Mouse (Mus musculus): ENCODE data around the gene Lsamp.
"Not testable (repeated sequence)": the region's sequence is repeated elsewhere in the genome, so short reads cannot be mapped to it uniquely, and the experiment has no call there.

The Lsamp gene

DNA sequence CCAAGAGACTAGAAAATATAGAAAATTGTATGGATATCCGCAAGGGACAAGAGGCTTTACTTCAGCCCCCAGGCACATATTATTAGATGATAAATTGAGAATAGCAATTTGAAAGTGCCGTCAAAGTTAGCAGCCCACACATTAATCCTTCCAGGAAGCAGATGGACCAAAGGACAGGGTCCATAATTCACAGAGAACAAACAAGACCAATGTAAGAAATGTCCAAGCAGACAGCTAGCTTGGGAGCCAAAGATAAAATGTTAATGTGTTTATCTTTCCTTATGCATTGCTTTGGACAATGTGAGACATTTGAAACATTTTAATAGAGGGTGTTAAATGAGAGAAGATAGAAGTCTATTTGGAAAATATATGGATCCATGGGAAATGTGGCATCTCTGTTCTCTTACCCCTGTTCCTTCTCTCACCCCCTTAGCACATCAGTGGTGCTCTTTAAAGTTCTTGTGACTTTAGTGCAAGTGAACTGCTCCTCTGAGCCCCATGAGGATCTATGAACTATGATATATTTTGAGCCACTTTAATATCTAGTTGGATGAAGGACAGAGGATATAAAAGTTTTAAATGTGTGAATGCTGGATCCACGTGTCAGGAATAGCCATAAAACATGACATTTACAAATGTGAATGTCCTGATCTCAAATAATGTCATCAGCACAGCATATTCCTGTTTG is 1952.9 kb downstream of the Lsamp start:
- DNase-seq (ENCODE audit: low spot score), result no peak

DNA sequence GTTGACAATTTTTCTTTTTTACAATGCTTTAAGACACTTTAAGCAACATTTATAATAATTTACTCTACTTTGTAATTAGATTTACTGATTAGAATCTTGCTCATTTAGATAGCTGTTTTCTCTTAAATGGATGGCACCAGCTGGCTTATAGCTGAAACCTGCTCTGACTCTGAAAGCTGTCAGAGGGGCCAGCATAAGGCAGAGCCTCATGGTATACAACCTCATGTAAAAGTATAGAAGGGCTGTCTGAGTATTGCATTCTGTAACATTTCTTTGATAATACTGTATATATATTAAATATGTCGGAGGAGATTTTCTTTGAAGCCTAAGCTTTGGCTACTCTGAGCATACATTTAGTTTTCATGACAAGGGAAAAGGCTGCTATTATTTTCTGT is 1953.4 kb downstream of the Lsamp start:
- DNase-seq (ENCODE audit: low spot score), result no peak

DNA sequence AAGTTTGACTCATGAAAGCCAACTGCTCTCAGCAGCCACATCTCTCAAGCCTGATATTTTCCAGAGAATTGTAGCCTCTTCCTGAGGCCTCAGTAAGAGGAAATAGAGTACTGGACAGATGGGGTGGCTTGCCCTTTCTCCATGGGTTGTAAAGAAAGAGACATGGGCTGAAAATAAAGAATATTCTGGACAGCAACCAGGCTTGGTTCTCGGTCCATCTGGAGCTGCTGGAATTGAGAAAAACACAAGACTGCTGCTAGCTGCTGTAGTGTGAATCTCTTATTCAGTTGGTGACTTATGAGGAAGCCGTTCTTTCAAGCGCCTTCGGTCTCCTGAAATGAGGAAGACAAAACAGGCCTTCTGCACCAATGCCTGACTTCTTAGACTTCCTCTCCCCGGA is 1954.1 kb downstream of the Lsamp start:
- DNase-seq (ENCODE audit: low spot score), result no peak

GRCm38 (mm10) chr16:41941591-41942315 is 1957.6 kb downstream of the Lsamp start:
- no peak for DNase-seq (ENCODE audit: low spot score)

DNA sequence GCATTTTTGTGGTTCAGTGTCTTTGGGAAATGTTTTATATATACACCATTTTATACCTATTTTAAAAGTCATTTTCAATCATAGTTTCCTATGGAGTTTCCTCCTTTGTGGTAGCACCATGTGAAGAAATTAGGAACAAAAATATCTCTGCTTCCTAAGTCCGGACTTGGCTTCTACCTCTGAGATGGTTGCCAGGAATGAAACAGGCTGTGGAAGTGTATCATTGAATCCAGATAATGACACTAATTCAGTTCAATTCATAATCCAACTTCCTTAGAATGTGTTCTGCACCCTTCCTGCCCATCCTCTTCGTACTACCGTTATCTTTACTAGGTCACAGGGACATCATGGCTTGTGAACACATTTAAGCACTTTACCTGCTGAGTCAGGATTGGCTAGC is 1973.7 kb downstream of the Lsamp start:
- no peak for DNase-seq (ENCODE audit: low spot score)

- no peak for DNase-seq (ENCODE audit: low spot score)
Measured at GRCm38 (mm10) chr16:41965636-41966035, 1981.5 kb downstream of the Lsamp start.

DNA sequence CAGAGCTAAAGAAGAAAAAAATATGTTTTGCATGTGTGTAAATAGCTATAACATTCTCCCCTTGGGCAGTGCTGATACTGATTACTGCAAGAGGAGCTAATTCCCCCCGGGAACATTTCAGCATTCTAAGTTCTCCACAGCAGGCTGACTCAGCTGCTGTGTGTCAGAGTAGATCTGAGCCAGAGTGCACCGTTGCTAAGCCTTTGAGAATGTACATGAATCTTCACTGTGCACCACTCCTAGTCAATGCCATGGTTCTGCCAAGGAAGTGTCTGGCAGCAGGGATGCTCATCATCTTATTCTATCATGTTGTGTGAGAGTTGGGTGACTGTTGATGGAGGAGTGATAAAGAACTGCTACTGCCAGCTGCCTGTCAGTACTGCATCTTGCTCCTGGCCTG is 1985.1 kb downstream of the Lsamp start:
- no peak for DNase-seq (ENCODE audit: low spot score)

- no peak for DNase-seq (ENCODE audit: low spot score)
Measured at GRCm38 (mm10) chr16:41974866-41975719, 1990.9 kb downstream of the Lsamp start.

GRCm38 (mm10) chr16:41976897-41977296 is 1992.7 kb downstream of the Lsamp start:
- no peak for DNase-seq (ENCODE audit: low spot score)

DNA sequence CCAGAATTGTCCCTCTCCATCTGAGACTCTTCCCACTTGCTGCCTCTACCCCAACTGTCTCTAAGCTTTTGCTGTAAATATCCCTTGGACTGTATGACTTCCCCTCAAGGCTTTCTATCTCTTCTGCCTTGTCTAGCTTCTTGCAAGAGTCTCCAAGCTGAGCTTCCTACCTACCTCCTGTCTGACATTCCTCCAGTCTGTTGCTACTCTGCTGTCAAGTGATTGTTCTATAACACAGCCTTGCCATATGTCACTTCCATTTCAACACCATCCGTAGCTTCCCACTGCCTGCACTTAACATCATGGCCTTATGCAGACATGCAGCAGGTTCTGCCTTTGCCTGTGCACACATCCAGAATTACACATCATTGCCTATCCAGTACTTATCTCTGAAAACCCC is 2012.8 kb downstream of the Lsamp start:
- no peak for DNase-seq (ENCODE audit: low spot score)

DNA sequence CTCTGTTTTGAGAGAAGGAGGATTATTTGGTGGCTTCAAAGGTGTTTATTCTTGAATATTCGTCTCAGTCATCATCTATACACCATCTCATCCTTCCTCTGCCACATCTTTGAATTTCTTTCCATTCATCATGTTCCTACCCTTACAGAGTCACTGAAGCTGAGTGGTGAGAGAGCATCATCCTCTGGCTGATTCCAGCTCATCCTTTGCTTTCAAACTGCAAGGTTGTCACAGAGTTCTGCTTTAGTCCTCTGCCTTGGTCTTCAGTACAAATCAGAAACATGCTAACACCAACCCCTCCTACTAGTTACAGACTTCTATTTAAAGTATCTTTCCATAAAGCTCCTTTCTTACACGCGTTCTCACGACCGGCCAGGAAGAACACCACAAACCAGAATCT is 2018.8 kb downstream of the Lsamp start:
- no peak for DNase-seq (ENCODE audit: low spot score)

GRCm38 (mm10) chr16:42003506-42003905 is 2019.3 kb downstream of the Lsamp start:
- not testable (repeated sequence) for DNase-seq (ENCODE audit: low spot score)

- DNase-seq (ENCODE audit: low spot score), result no peak
Measured at GRCm38 (mm10) chr16:42004166-42004565, 2020.0 kb downstream of the Lsamp start.

DNA sequence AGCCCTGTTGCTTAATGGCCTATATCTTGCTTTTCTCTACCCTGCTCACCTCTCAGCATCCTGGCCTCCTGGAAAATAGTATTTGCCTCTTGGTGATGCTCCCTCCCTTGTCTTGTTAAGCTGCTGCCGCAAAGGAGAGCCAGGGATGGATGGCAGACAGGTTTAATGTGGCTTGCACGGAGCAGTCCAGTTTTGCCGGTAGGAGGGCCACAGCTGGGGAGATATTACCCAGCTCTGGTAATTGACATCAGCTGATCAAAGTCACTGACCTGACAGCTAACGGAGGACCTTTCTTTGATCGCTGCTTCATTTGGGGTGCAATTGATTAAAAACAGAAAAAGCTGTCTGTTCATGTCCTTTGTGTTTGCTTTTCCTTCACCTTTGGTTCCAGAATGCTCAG is 2030.8 kb downstream of the Lsamp start:
- DNase-seq (ENCODE audit: low spot score), result no peak

DNA sequence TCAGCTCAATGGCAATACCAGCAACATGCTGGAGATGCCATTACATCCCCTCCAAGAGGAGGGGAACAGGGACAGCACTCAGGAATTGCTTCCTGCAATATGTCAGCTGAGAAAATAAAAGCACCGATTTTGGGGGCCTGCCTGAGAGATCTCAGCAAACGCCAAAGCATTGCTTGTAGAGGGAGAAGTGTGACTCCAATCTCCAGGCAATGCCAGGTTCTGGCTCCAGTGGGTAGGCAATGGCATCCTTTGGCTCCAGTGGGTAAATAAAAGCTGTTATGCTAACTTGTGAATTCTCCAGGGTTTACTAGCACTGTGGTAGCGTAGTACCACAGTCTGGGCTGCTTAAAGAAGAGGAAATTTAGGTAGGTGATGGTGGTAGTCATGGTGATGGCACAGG is 2031.3 kb downstream of the Lsamp start:
- no peak for DNase-seq (ENCODE audit: low spot score)

GRCm38 (mm10) chr16:42016791-42017643 is 2032.9 kb downstream of the Lsamp start:
- no peak for DNase-seq (ENCODE audit: low spot score)

GRCm38 (mm10) chr16:42022566-42022965 is 2038.4 kb downstream of the Lsamp start:
- no peak for DNase-seq (ENCODE audit: low spot score)

GRCm38 (mm10) chr16:42032030-42032429 is 2047.9 kb downstream of the Lsamp start:
- DNase-seq (ENCODE audit: low spot score), result no peak

DNA sequence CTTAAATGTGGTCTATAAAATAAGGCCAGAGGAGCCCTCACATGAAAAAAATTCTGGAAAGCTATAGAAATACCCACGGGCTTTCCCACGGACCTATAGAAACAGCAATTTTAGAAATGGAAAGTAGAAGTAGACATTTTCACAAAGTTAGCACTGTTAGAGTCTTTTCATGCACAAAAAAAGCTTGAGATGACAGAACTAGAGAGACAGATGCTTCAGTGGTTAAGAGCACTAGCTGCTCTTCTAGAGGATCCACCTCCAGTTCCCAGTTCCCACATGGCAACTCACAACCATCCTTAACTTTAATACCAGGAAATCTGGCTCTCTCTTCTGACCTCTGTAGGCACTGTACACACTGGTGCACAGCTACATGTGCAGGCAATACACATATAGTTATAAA is 2049.3 kb downstream of the Lsamp start:
- DNase-seq (ENCODE audit: low spot score), result no peak

- DNase-seq (ENCODE audit: low spot score), result no peak
Measured at GRCm38 (mm10) chr16:42048138-42048537, 2064.0 kb downstream of the Lsamp start.

DNA sequence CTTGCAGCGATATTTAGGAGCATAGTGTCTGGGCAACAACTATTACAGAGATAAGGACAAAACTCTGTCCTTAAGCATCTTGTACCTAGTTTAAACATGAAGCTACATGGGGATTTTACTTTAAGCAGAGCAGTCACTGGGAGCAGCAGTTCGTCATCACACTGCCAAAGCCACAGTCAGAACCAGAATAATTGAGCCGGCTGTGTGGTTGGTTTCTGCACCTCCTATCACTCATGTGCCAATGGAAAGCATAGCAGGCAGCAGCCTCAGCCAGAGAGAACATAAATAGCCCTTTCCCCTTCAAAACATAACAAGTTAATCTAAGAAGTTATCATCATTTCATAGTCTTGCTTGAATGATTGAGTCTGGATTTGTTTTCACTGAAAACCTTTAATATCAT is 2075.8 kb downstream of the Lsamp start:
- no peak for DNase-seq (ENCODE audit: low spot score)

- DNase-seq (ENCODE audit: low spot score), result no peak
Measured at GRCm38 (mm10) chr16:42074325-42074724, 2090.2 kb downstream of the Lsamp start.

All from c-Kit-positive CD71-positive TER-119-positive erythroid progenitor cells, embryonic 14.5 days (primary cell).